Mouse (Mus musculus): ENCODE measurements around the gene Alyref2. TPM values are rescaled to one million over a fixed set of nuclear protein-coding genes. Genes with fewer than 3 reads are reported as not detected.

The Alyref2 gene
- total RNA-seq, 4 experiments from 2014 or later = 4.2 to 6.5 (median 4.6) TPM

DNA sequence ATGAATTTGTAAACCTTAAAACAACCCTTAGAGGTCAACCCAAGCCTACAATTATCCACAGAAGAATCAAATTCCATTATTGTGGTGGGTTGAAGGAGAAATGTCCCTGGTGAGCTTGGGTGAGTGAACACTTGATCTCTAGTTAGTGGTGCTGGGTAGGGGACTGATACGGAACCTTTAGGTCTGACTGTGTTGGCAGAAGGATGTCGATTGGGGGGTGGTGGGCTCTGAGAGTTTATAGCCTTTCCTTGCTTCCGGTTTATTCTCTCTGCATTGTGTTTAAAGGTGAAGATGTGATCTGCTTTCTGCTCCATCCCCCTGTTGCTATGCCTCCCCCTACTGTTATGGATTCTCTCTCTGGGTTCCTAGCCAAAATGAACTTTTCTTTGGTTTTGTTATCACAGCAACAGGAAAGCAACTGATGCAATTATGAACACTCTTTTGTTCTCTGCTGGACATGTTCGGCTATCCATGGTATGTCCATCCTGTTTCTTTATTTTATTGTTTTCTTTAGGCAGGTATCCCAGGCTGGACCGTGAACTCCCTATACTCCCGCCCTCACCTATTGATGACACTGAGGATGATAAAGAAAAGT, 2.2 kb upstream of the Alyref2 start:
- no peak for DNase-seq (ENCODE audit: low spot score in 2 of 2)

DNA sequence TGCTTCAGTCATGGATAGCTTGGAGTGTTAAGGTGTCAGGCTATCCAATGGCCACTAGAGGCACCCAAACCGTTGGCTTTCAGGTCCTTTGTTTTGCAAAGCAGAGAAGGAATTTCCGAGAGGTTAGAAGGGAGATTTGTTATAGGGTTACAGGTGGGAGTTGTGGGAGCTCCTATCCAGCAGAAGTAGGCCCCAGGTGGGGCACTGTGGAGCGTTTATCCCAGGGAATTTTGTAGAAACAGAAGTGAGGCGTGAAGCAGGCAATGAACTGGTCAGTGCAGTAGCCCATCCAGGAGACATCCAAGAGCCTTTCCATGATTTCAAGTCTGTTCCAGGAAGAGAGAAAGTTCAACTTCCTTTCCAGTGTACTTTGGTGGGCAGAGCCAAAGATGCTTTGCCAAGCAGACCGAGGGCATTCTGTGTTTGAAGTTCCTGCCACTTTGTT, 1.6 kb upstream of the Alyref2 start:
- no peak for DNase-seq (ENCODE audit: low spot score in 2 of 2)

DNA sequence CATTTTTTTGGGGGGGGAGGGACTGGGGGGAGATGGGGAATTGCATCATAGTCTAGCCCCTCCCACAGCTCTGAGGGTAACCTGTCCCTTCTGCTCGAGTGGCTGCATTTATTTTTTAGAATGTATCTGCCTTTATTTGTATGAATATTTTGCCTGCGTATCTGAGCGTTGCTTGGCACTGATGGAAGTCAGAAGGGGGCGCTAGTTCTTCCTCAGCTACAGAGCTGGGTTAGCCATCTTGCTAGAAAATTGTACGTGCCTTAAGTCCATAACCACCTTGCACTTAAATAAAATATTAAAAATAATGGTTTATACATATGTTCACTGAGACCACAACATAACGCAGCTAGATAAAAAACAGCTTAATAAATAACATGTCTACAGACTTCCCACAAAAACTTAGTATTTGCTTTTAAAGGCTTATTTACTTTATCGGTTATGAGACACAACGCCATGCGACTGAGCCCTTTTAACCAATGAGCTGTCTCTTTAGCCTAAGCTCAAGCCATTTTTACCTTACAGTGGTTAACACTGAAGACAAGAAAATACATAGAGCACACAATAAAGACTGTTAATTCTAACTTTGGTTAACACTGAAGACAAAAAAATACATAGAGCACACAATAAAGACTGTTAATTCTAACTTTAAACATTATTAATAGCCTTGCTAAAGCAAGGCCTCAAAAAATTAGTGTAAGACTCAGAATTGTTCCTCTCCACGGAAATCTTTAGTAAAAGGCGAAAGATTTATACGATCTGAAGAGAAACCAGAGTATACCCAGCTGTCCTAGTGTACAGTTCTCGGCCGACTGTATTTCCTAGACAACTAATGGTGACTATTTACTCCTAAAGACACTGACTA, 659 bp upstream of the Alyref2 start:
- no peak for DNase-seq (ENCODE audit: low spot score in 2 of 2)

DNA sequence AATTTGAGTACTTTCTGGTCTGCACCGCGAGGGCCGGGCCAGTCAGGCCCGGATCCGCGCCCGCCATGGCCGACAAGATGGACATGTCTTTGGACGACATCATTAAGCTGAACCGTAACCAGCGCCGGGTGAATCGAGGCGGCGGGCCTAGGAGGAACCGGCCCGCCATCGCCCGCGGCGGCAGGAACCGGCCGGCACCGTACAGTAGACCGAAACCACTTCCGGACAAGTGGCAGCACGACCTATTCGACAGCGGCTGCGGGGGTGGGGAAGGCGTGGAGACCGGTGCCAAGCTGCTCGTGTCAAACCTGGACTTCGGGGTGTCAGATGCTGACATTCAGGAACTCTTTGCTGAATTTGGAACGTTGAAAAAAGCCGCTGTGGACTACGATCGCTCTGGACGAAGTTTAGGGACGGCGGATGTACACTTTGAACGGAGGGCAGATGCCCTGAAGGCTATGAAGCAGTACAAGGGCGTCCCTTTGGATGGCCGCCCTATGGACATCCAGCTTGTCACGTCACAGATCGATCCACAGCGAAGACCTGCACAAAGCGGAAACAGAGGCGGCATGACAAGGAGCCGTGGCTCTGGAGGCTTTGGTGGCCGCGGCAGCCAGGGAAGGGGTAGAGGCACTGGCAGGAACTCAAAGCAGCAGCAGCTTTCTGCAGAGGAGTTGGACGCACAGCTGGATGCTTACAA, 464 bp downstream of the Alyref2 start:
- peak; percentile 39 to 49 for DNase-seq (ENCODE audit: low spot score in 2 of 2)

DNA sequence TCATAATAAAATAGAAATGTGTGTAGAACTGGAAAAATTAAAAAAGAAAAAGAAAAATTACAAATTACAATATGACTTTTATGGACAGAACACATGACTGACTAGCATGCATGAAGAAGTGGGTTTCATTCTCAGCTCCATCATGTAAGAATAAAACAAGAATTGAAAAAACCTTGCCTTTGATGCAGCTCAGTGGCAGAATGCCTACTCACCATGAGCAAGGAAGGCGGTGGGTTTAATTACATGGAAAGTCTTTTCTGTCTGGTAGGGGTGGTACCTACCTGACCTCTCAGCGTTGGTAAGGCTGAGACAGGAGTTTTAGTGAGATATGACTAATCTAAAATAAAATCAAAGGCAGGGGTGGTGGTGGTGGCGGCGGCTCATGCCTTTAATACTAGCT, 1.3 kb downstream of the Alyref2 start:
- no peak for DNase-seq (ENCODE audit: low spot score in 2 of 2)

- no peak for DNase-seq (ENCODE audit: low spot score in 2 of 2)
Observed at GRCm38 (mm10) chr1:171513234-171513633, 10.0 kb downstream of the Alyref2 start.

- no peak for DNase-seq (ENCODE audit: low spot score in 2 of 2)
Observed at GRCm38 (mm10) chr1:171513760-171514159, 10.5 kb downstream of the Alyref2 start.

DNA sequence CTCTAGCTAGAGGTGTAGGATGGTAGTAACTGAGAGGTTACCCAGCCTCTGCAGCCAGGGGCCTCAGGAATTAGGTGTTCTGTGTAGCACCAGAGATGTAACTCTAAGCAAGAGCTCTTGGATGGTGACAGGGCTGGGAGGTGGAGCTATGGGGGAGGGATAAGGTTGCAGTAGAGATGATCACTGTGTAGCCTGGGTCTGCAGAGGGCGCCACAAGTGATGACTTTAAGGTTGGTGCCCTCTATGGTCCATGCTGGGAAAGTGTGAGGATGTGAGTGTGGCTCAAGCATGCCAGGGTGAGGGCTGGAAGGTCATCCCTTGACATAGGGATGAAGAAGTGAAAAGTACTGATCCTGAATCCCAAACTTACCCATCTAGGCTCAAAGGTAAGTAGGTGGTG, 11.8 kb downstream of the Alyref2 start:
- DNase-seq (ENCODE audit: low spot score in 2 of 2) = no peak

- no peak for DNase-seq (ENCODE audit: low spot score in 2 of 2)
Observed at GRCm38 (mm10) chr1:171515557-171515956, 12.3 kb downstream of the Alyref2 start.

- DNase-seq (ENCODE audit: low spot score in 2 of 2) = no peak
Observed at GRCm38 (mm10) chr1:171531367-171531766, 28.1 kb downstream of the Alyref2 start.

GRCm38 (mm10) chr1:171532830-171533229, 29.6 kb downstream of the Alyref2 start:
- DNase-seq (ENCODE audit: low spot score in 2 of 2) = no peak

DNA sequence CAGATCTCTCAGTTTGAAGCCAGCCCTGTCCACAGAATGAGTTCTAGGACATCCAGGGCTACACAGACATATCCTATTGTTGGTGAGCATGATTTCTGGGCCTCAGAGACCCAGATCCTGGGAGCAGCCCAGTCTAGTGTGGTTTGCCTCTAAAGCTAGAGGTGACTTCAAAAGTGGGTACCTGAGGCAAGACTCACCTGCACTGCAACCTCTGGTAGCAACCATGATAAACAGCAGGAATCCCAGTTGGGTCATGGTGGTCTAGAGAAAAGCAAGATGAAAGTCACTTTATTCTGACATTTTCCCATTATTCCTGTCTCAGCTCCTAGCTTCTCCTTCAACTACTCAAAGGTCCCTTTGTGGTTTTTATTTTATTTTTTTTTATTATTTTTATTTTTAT, 31.3 kb downstream of the Alyref2 start:
- no peak for DNase-seq (ENCODE audit: low spot score in 2 of 2)

DNA sequence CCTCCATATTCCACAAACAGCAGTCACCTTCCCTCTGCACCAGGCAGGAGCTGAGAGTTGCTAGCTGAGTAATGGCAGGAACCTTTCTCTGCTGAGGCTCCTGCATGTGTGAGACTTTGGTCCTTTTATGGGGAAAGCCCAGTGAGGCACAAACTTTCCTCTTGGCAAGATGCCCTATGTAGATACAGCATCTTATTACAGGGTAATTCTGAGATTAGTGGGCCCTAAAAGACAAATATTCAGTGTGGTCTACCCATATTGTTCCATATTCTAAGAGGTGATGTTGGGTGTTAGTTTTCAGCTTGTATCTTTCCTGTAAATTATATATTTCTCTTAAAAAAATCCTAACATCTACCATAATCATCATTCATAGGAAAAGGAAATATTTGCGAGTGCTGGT, 31.9 kb downstream of the Alyref2 start, which contains the start of gene Itln1:
TSS of gene Itln1 (minus strand) at position 101 of the 400 bp plus-strand sequence.
- no peak for DNase-seq (ENCODE audit: low spot score in 2 of 2)

DNA sequence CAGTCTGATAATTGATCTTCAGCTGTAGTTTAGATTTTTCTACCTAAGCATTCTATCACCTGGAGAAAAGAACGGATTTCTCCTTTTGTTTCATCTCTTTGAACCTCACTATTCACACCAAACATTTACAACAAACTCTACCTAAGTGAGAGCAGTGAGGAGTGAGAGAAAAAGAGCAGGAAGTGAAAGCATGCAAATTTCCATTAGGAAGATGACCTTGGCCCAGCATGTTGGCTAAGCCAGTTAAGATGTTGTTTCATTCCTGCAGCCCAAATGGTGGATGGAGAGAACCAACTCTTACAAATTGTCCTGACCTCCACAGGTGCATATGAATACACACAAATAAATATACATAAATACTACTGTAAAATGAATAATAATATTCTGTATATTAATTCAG, 37.4 kb downstream of the Alyref2 start:
- DNase-seq (ENCODE audit: low spot score in 2 of 2) = no peak

DNA sequence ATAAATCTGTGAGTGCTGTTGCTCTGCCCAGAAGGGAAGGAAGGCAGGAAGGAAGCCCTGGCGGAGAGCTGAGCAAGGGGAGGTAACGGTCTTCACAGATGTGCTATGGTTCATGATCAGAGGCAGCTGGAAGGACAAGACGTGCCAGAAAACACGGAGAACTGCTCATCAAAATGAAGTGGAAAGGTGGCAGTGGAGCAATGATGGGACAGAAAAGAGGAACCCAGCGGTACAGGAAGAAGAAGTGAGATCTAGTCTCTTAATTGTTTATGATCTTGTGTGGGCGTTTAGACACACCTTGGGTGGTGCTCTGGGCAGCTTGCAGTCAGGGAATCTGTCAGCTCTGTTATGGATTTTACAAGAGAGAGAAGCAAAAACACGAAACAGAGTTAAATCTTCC, 48.0 kb downstream of the Alyref2 start:
- DNase-seq (ENCODE audit: low spot score in 2 of 2) = no peak

DNA sequence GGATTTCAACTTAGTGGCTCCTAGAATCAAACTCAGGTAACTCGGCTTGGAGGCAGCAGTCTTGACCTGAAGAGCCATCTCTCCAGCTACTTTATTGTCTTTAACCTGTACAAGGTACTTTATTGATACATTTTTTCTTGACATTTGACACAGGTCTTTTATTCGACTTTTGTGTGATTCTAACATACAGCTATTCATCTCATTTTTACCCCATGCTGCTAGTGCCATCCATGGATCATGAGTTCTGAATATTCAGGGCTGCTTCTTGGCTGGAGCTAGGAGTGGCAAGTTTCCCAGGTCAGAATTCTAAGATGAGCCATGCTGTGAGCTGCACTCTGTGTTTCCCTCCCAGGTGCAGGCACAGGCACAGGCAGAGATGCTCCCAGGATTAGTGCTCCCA, 49.0 kb downstream of the Alyref2 start:
- no peak for DNase-seq (ENCODE audit: low spot score in 2 of 2)

DNA sequence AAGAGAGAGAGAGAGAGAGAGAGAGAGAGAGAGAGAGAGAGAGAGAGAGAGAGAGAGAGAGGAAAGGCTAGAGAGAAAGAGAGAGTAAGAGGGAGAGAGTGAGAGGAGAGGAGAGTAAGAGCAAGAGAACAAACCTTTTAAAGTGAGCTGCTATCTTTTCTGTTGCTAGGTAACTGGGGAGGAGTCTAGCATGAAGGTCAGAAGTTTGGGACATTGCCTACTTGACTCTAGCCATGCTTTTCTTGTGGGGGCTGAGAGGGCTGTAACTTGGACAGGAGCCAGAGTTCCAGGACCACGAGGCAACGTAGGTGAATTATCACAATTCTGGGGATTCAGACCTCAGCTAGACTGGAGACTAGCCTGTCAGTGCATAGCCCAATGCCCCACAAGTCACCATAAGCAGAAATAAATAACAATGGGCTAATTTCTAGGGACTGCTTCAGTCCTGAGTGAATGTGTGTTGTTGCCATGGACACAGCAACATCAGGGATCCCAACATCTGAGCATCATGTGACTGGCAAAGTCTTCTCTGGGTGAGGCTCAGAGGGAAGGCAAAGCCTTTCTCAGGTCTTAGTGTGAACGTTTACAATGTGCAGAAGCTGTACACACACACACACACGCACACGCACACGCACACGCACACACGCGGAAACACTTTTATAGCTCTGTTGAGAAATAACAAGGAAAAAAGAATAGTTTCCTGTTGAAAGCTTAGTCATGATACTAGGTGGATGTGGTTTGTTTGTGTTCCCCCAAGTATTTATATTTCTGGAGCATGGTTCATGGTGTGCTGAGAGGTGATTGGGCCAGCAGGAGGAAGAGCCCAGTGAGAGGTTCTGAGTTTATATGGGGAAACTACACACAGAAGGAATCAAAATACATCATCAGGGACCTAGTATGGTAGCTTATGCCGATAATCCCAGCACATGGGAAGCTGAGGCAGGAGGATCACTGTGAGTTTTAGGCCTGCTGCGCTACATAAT, 50.4 kb downstream of the Alyref2 start:
- DNase-seq (ENCODE audit: low spot score in 2 of 2) = no peak

All from left cerebral cortex, adult 8-10 months (tissue).